Mouse (Mus musculus) retina, postnatal 7 days (tissue): ENCODE measurements around the gene Epn1.
"Not testable (repeated sequence)": the region's sequence is repeated elsewhere in the genome, so short reads cannot be mapped to it uniquely, and the experiment has no call there.

Source experiments
- DNase-seq: peaks from one replicate; pipeline ENCODE4 v3.0.0-alpha.2; 2012; ENCODE audit warnings: low read depth, low spot score

Gene Epn1

DNA sequence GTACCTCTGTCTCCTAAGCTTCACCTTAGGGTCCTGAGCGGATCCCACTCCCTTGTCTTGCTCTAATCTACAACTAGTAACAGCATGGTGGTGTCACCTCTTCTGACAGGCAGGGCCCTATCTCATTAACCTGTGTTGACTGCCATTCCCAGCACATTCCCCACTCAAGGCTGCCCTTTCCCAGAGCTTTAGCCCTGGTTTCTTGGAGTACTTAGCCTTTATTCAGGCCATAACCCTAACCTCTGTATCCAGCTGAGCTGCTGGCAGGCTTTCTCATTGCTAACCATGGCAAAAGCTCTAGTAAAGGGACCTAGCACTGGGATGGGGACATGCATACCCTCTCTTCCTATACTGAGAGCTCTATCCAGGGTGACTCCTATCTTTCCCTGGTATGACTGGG, 21.4 kb upstream of the Epn1 start:
- DNase-seq: no peak

- DNase-seq: no peak
These were observed 20.6 kb upstream of the Epn1 start for GRCm38 (mm10) chr7:5059421-5059820.

DNA sequence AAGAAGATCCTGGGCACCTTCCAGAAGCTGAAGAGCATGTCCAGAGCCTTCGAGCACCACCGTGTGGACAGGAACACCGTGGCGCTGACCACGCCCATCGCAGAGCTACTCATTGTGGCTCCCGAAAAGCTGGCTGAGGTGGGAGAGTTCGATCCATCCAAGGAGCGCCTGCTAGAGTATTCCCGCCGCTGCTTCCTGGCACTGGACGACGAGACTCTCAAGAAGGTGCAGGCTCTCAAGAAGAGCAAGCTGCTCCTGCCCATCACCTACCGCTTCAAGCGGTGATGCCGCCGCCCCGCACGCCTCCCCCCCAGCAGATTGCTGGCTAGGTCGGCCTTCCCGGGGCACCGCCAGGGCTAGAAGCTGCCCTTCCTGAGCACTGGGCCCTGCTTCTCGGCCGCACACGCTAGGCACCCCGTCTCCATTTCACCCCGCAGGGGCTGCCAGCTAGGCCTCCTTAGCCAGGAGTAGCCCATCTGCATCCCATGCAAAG, 19.8 kb upstream of the Epn1 start:
- peak; percentile 67 for DNase-seq

DNA sequence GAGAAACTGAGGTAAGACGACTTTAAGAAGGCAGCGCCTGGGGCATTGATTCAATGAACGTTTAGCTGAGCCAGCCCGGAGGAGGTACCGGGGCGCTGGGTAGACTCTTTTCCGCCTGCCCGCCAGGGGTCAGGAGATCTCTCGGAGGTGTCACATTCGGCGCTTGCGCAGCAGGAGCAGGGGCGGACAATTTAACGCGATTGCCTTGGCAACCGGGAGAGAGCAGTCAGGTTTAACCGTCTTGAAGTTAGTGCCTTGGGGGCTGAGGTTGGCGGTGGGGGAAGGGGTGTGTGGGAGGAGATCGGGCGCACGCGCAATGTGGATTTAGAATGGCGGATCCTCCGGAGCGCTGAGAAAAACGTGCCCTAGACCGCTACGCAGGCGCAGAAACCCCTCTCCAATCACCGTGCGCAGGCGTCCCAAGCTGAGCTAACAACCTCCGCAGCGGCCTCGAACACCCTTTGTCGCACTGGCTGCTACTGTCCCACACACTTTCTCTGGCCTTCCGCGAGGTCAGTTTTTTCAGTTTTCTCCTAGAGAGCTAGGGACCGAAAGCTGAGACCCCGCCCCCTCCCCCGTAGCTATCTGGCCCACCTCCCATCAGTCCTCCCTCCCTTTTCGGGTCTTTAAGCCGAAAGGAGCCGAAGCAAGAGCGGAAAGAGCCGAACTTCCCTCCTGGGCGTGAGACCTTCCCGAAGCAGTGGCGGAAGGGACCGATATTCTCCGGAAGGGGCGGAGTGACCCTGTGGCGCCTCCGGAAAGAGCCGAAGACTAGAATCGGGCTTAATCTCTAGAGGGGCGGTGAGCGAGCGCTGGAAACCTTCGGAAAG, 18.9 kb upstream of the Epn1 start:
- peak; percentile 96 for DNase-seq

GRCm38 (mm10) chr7:5061774-5062359, 18.2 kb upstream of the Epn1 start, which contains the start of gene U2af2:
Gene U2af2 (plus strand): TSS chr7:5062143.
- peak; percentile 82 for DNase-seq

- DNase-seq: peak; percentile 75
These were observed 17.6 kb upstream of the Epn1 start for GRCm38 (mm10) chr7:5062360-5063001.

- DNase-seq: no peak
These were observed 15.1 kb upstream of the Epn1 start for GRCm38 (mm10) chr7:5064886-5065285.

GRCm38 (mm10) chr7:5073586-5073985, 6.4 kb upstream of the Epn1 start:
- no peak for DNase-seq

GRCm38 (mm10) chr7:5074984-5075383, 5.1 kb upstream of the Epn1 start:
- DNase-seq: no peak

DNA sequence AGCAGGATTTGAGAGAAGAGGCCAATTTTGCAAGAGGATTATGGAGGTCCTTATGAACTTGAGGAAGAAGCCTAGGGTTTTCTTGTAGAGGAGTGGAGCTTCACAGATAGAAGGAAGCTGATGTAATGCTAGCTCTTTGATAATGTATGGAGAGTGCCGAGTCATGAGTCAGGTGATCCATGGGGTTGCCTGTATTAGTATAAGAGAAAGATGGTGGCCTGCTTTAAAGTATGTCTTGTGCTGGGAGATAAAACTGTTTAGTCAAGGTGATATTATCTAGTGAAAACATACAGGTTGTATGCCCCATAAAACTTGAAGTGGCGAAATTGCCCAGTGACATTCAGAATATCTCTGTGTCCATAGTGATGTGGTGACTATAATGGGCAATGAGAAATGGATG, 3.1 kb upstream of the Epn1 start:
- DNase-seq: no peak

DNA sequence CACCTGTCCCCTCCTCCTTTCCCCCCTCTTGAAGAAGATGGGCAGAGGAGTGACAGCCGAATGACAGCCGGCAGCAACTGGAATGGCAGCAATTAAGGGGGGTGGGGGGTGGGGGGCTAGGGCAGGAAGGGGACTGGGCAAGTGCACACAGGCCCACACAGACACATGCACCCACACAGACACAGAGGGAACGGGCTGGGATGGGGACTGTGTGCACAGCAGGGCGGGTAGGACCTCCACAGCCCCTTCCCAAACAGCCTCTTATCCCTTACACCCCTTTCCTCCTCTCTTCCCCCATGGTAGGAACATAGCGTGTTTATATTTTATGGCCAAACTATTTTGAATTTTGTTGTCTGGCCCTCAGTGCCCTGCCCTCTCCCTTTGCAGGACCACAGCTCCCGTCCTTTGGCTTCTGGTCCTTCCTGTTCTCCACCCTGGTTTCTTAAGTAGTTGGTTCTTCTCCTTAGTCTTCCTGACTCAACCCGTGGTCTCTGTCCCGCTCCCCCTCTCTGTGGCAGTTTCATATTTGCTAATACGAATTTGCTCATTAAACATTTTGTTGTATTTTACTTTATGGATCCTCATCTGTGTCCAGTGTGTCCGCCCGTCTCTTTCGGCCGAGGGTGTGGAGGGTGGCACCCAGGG, 548 bp upstream of the Epn1 start:
- DNase-seq: not testable (repeated sequence)

- DNase-seq: no peak
These were observed 780 bp downstream of the Epn1 start for GRCm38 (mm10) chr7:5080815-5081214.

GRCm38 (mm10) chr7:5081241-5081640, 1.2 kb downstream of the Epn1 start:
- DNase-seq: no peak

DNA sequence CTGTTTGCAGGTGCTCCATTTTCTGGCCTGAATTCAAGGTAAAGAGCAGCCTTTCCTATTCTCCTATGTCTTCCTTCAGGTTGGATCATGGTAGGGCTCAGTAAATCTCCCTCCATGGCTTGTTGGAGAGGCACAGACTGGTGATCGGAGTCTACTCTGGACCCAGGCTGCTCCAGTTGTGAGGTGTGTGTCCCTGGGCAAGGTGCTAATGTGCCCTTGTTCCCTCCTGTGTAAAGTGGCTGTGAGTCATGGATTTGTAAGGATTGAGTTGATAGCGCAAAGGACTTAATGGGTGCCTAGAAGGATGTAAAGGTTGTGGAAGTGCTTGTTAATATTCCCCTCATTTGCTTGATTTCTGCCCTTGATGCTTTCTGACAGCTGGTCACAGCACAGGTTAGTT, 1.9 kb downstream of the Epn1 start:
- DNase-seq: no peak

- no peak for DNase-seq
These were observed 3.5 kb downstream of the Epn1 start for GRCm38 (mm10) chr7:5083325-5084105.

- DNase-seq: no peak
These were observed 5.5 kb downstream of the Epn1 start for GRCm38 (mm10) chr7:5085512-5085911.

GRCm38 (mm10) chr7:5086921-5087440, 6.9 kb downstream of the Epn1 start:
- no peak for DNase-seq

DNA sequence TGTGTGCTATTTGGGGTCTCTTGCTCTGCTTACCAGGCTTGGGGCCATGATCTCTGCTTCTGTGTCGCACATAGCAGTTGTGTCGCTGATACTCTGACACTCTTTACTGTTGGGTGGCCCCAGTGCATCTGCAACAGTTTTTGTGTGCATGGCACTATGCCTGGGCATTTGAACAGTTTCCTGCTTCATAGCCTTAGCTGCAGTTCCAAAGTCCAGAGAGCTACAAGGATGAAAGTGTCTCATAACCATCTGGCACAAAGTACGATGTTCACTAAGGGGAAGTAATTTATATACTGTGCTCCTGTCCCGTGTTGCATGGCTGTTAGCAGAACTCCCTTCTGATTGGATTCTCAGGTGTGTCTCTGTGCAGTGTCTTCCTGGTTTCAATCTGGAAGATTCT, 7.9 kb downstream of the Epn1 start:
- DNase-seq: no peak

DNA sequence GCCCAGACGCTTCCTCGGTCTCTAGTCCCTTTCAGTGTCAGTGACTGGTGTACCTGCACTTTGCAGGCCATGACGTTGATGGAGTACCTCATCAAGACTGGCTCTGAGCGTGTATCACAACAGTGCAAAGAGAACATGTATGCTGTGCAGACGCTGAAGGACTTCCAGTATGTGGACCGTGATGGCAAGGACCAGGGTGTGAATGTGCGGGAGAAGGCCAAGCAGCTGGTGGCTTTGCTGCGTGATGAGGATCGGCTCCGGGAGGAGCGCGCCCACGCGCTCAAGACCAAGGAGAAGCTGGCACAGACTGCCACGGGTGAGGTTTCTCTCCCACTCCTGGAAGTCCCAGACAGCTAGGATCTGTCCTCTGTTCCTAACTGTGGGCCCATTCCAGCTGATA, 9.8 kb downstream of the Epn1 start:
- no peak for DNase-seq

DNA sequence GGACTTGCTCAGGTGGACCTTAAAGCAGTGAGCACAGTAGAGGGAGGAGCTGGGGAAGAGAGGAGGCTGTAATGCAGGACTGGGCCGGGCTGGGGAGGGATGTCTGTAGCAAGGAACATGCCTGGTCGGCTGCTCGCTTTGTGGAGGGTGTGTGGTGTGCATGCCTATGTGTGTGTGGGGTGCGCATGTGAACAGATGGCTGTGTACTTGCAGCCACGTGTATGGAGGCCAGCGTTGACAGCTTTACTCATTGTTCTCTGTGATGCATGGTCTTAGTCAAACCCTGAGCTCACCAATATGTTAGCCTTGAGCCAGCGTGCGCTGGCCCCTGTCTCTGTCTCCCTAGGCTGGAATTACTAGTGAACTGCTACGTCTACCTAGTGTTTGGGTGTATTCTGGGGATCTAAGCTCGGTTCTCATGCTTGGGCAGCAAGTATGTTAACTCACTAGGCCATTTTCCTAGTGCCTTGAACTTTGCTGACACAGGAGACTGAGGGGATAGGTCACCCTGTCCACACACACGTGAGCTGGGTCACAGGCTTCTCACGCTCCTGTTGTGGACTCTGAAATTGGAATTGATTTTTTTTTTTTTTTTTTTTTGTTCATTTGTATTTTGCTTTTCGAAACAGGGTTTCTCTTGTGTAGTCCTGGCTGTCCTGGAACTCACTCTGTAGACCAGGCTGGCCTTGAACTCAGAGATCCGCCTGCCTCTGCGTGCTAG, 11.1 kb downstream of the Epn1 start:
- no peak for DNase-seq
